In the genomic region with DNA sequence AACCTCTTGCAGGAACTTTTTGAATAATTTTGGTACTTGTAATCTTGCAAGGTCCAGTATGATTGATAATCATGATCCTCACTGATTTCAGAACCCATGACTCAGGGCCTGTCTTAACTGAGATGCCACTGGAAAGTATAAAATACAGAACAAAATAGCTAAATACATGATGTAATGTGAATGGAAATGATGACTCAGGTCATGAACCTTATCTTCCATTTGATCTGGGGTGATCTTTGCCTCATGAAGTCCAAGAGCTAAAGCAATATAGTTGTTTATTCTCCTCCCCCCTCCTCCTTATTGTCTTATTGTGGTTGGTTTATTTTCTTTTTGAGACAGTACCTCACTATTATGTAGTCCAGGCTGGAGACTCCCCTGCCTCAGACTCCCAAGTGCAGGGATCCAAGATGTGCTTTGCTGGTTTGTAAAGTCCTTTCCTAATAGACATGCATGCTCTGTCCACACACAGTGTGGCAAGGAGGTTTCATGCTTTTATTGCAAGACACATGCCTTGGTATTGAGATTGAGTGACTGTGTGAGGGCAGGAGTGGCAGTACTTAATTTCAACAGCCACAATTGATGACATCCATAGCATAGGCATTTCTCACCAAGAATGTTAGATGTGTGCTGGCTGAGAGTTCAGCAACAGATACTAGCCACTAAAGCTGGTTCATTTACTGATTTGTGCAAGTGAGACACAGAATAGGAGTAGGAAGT, we compare ENCODE assay signal across 25 mouse cellular contexts. TPM values are rescaled to one million over a fixed set of nuclear protein-coding genes. Genes with fewer than 3 reads are reported as not detected.
DNase-seq lines count a peak whose midpoint lies in the region; ATAC-seq lines count a peak whose summit lies in the region.
"Had no signal": no experiment of that assay in that cellular context is flagged by ENCODE, and none has a peak within 500 bp of the region (broad histone marks: within the 10 kb centered on the region; RNA-seq: fewer than 3 reads in every experiment).

No protein-coding gene starts in this region.

- peaks cover 75% of the 10 kb centered on the region for H3K4me1 ChIP-seq in heart, embryonic 13.5 days
- H3K4me1 ChIP-seq in midbrain, embryonic 15.5 days, result no peaks in the 10 kb centered on the region
- H3K4me1 ChIP-seq: embryonic facial prominence, embryonic 10.5 days; hindbrain, embryonic 12.5 days; limb, embryonic 15.5 days; neural tube, embryonic 12.5 days; stomach, embryonic 15.5 days had no signal

- H3K4me3 ChIP-seq in heart, embryonic 13.5 days, result no peak overlapping the region
- H3K4me3 ChIP-seq in midbrain, embryonic 15.5 days, result no peak overlapping the region
- H3K4me3 ChIP-seq: embryonic facial prominence, embryonic 10.5 days; heart, adult 2 months; hindbrain, embryonic 12.5 days; left cerebral cortex, adult 2 months; limb, embryonic 15.5 days; neural tube, embryonic 12.5 days; stomach, embryonic 15.5 days had no signal

- intact Hi-C loops in heart, postnatal 10 days (cut with DNase I), result loop anchor here (5.0 kb wide), 1 partner anchor 33 kb away; the partner anchor contains the start of gene Tbl1x

- H3K4me2 ChIP-seq in heart, embryonic 13.5 days, result no peak overlapping the region
- H3K4me2 ChIP-seq in midbrain, embryonic 15.5 days, result no peak overlapping the region
- H3K4me2 ChIP-seq: hindbrain, embryonic 12.5 days; limb, embryonic 15.5 days; midbrain, embryonic 11.5 days; neural tube, embryonic 12.5 days; stomach, embryonic 15.5 days had no signal

- no peaks in the 10 kb centered on the region for H3K36me3 ChIP-seq in heart, embryonic 13.5 days
- no peaks in the 10 kb centered on the region for H3K36me3 ChIP-seq in midbrain, embryonic 15.5 days (replicated peaks)
- H3K36me3 ChIP-seq: embryonic facial prominence, embryonic 10.5 days; hindbrain, embryonic 12.5 days; limb, embryonic 15.5 days; neural tube, embryonic 12.5 days; stomach, embryonic 15.5 days had no signal

- no peak for DNase-seq in heart, postnatal 10 days
- DNase-seq in CD4-positive helper T cell, adult 2 months (ENCODE audit: low read depth, low spot score), result peak; percentile 28
- DNase-seq in NIH3T3 (ENCODE audit: low read depth), result peak; percentile 3
- DNase-seq in c-Kit-positive CD71-positive TER-119-positive erythroid progenitor cells, embryonic 14.5 days (ENCODE audit: low spot score), result no peak
- DNase-seq: adrenal gland, postnatal 36 days; cerebellum, adult 11 months; cerebellum, adult 9-11 months; gastrocnemius, postnatal 10 days; heart, adult 2 months; kidney, adult 18-20 months; kidney, postnatal 4 days; lung, postnatal 4 days; right cerebral cortex, postnatal 4 days; thymus, postnatal 36 days had no signal

- ATAC-seq in heart, embryonic 13.5 days (ENCODE audit: extremely low read depth, insufficient number of reproducible peaks, low FRiP score, low TSS enrichment), result no peak
- ATAC-seq in megakaryocyte progenitor cell, adult 5-6 weeks (replicated peaks; ENCODE audit: poor library complexity), result peak; percentile 21; the same call in 1 of the 2 replicates
- ATAC-seq in midbrain, embryonic 15.5 days (replicated peaks), result no peak
- ATAC-seq: forebrain, embryonic 16.5 days had no signal

- 0 out of 2 replicates have a peak overlapping the region, but pooled peaks have one; percentile 1 for H3K27ac ChIP-seq in heart, embryonic 13.5 days (replicated peaks)
- no peak overlapping the region for H3K27ac ChIP-seq in midbrain, embryonic 15.5 days
- H3K27ac ChIP-seq: embryonic facial prominence, embryonic 10.5 days; heart, adult 2 months; hindbrain, embryonic 12.5 days; left cerebral cortex, adult 2 months; limb, embryonic 15.5 days; neural tube, embryonic 12.5 days; stomach, embryonic 15.5 days had no signal

- 0 out of 2 replicates have a peak overlapping the region, but pooled peaks have one; percentile 10 for H3K9ac ChIP-seq in heart, embryonic 13.5 days
- H3K9ac ChIP-seq in midbrain, embryonic 15.5 days, result no peak overlapping the region
- H3K9ac ChIP-seq: hindbrain, embryonic 12.5 days; limb, embryonic 15.5 days; neural tube, embryonic 12.5 days; stomach, embryonic 15.5 days had no signal

- no peaks in the 10 kb centered on the region for H3K27me3 ChIP-seq in heart, embryonic 13.5 days (replicated peaks)
- no peaks in the 10 kb centered on the region for H3K27me3 ChIP-seq in midbrain, embryonic 15.5 days (replicated peaks)
- H3K27me3 ChIP-seq: hindbrain, embryonic 12.5 days; limb, embryonic 15.5 days; neural tube, embryonic 12.5 days; stomach, embryonic 15.5 days had no signal

- no peaks in the 10 kb centered on the region for H3K9me3 ChIP-seq in heart, embryonic 13.5 days
- no peaks in the 10 kb centered on the region for H3K9me3 ChIP-seq in midbrain, embryonic 15.5 days
- H3K9me3 ChIP-seq: embryonic facial prominence, embryonic 10.5 days; hindbrain, embryonic 12.5 days; limb, embryonic 15.5 days; neural tube, embryonic 12.5 days; stomach, embryonic 15.5 days had no signal

RNA-seq across cellular contexts. Expression of gene Tbl1x, which starts 34.7 kb away (rescaled TPM):
- 51.8 and 55.3 TPM in 2 replicates for polyA plus RNA-seq in heart, embryonic 13.5 days (2015; fragmentation: Nextera tagmentation; extraction: Ambion mirVana)
- total RNA-seq in heart, postnatal 10 days (2021), result 10 to 100 TPM; 54.4 to 60.4 TPM
- 52.2 and 57.8 TPM in 2 replicates for total RNA-seq in megakaryocyte progenitor cell, adult 5-6 weeks (2015)
- 24.7 and 33.8 TPM in 2 replicates for total RNA-seq in megakaryocyte progenitor cell, adult 5-6 weeks (2017)
- 48.2 and 48.8 TPM in 2 replicates for polyA plus RNA-seq in midbrain, embryonic 15.5 days (2015; fragmentation: Nextera tagmentation; extraction: Ambion mirVana)

Comparison
In these comparisons a context has a peak if more than half of its experiments do, and no peak if none do; other contexts are left out.
1. DNase-seq: peak in CD4-positive helper T cell, adult 2 months (single experiment) and NIH3T3 (single experiment); none in heart, postnatal 10 days (0 of 2) and c-Kit-positive CD71-positive TER-119-positive erythroid progenitor cells, embryonic 14.5 days (single experiment).